Mouse (Mus musculus): Measurements from ENCODE around the gene Rtkn2. TPM values are rescaled to one million over a fixed set of nuclear protein-coding genes. Genes with fewer than 3 reads are reported as not detected.
A peak's percentile ranks its signal among the peaks of the same experiment; 100 is the strongest.

The Rtkn2 gene
- polyA plus RNA-seq, 1 experiment from 2014 or later: 14.0 TPM

DNA sequence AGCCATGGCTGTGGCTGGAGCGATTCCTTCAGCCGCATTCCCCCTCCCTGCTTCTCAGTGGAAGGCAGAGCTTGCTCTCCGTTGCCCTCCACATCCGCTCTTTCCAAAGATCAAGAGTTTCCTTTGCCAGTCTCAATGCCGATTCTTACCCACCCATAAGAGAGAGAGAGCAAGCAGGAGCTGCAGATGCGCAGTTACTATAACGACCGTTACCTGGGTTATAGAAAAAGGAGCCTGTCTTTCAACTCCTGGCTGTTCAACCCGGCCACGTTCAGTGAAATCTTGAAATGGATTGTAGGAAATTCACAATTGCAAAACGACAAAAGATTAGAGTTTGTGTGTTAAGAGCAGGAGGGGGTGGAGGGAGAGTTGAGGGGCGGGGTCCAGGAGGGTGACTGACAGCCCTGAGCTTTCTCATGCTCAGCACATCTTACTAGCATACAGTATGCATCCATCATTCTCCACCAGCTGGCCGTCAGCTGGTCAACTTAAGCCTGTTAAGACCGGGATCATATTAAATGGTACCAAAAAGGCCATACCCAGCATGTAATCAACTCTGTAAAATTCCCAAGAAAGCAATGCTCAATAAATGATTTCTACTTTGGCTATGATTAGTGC lies 72.1 kb downstream of the Rtkn2 start:
- no peaks in the 10 kb centered on the region for H3K4me1 ChIP-seq
- no peaks in the 10 kb centered on the region for H3K9me3 ChIP-seq (replicated peaks)
- H3K9ac ChIP-seq: no peak overlapping the region
- no peaks in the 10 kb centered on the region for H3K27me3 ChIP-seq
- no peak overlapping the region for H3K4me3 ChIP-seq
- no peak for ATAC-seq (ENCODE audit: low FRiP score)
- no peak overlapping the region for H3K4me2 ChIP-seq (replicated peaks)
- WGBS: 89% methylated on average over 14 of the region's 14 CpGs
- H3K27ac ChIP-seq: no peak overlapping the region
- H3K36me3 ChIP-seq: no peaks in the 10 kb centered on the region

GRCm38 (mm10) chr10:68052307-68052706 lies 72.9 kb downstream of the Rtkn2 start:
- no peaks in the 10 kb centered on the region for H3K9me3 ChIP-seq (replicated peaks)
- H3K36me3 ChIP-seq: no peaks in the 10 kb centered on the region
- H3K4me1 ChIP-seq: no peaks in the 10 kb centered on the region
- ATAC-seq (ENCODE audit: low FRiP score): no peak
- H3K9ac ChIP-seq: no peak overlapping the region
- H3K4me3 ChIP-seq: no peak overlapping the region
- H3K4me2 ChIP-seq (replicated peaks): no peak overlapping the region
- no peaks in the 10 kb centered on the region for H3K27me3 ChIP-seq
- H3K27ac ChIP-seq: no peak overlapping the region
- WGBS: 88% methylated on average over 8 of the region's 8 CpGs

GRCm38 (mm10) chr10:68054131-68054530 lies 74.8 kb downstream of the Rtkn2 start:
- Histone ChIP-seq H3K9ac (no peak overlapping the region), H3K4me1 (no peaks in the 10 kb centered on the region), H3K27me3 (no peaks in the 10 kb centered on the region), H3K4me3 (no peak overlapping the region), H3K27ac (no peak overlapping the region), H3K36me3 (no peaks in the 10 kb centered on the region), H3K9me3 (replicated peaks) (no peaks in the 10 kb centered on the region), H3K4me2 (replicated peaks) (no peak overlapping the region)
- ATAC-seq (ENCODE audit: low FRiP score): no peak
- 93% methylated on average over 5 of the region's 5 CpGs for WGBS

GRCm38 (mm10) chr10:68054706-68055105 lies 75.3 kb downstream of the Rtkn2 start:
- Histone ChIP-seq H3K4me2 (replicated peaks) (no peak overlapping the region), H3K9ac (no peak overlapping the region), H3K36me3 (no peaks in the 10 kb centered on the region), H3K27me3 (no peaks in the 10 kb centered on the region), H3K4me3 (no peak overlapping the region), H3K9me3 (replicated peaks) (no peaks in the 10 kb centered on the region), H3K4me1 (no peaks in the 10 kb centered on the region), H3K27ac (no peak overlapping the region)
- WGBS: 89% methylated on average over 6 of the region's 6 CpGs
- ATAC-seq (ENCODE audit: low FRiP score): no peak

DNA sequence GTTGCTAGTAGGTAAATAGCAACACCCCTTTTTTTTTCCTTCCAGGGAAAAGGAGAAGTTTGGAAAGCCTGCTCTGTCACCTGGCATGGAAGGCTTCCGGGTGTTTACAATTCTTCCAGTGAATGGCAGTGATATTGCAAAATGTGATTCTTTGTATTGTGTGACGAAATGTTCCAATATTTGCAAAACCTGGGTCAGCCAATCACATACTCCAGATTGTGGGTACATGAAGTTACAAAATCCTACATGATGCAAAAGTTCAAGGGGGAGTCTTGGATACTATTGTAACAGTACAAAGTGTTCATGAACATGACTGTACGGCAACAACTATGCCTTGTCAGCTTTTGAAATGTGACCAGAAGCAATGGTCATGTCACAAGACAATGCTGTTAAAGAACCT lies 78.5 kb downstream of the Rtkn2 start:
- Histone ChIP-seq H3K27me3 (no peaks in the 10 kb centered on the region), H3K4me2 (replicated peaks) (no peak overlapping the region), H3K4me3 (no peak overlapping the region), H3K27ac (no peak overlapping the region), H3K9me3 (replicated peaks) (no peaks in the 10 kb centered on the region), H3K4me1 (peaks cover 7% of the 10 kb centered on the region; the same call in 1 of the 2 replicates), H3K36me3 (no peaks in the 10 kb centered on the region), H3K9ac (no peak overlapping the region)
- ATAC-seq (ENCODE audit: low FRiP score): no peak
- WGBS: 92% methylated on average over 3 of the region's 3 CpGs

- no peak overlapping the region for H3K4me3 ChIP-seq
- no peaks in the 10 kb centered on the region for H3K9me3 ChIP-seq (replicated peaks)
- no peak for ATAC-seq (ENCODE audit: low FRiP score)
- WGBS: 87% methylated on average over 1 of the region's 1 CpGs
- peaks cover 7% of the 10 kb centered on the region; the same call in 1 of the 2 replicates for H3K4me1 ChIP-seq
- no peak overlapping the region for H3K27ac ChIP-seq
- no peaks in the 10 kb centered on the region for H3K27me3 ChIP-seq
- no peak overlapping the region for H3K9ac ChIP-seq
- no peak overlapping the region for H3K4me2 ChIP-seq (replicated peaks)
- H3K36me3 ChIP-seq: no peaks in the 10 kb centered on the region
Observed at GRCm38 (mm10) chr10:68058378-68058777, 79.0 kb downstream of the Rtkn2 start.

DNA sequence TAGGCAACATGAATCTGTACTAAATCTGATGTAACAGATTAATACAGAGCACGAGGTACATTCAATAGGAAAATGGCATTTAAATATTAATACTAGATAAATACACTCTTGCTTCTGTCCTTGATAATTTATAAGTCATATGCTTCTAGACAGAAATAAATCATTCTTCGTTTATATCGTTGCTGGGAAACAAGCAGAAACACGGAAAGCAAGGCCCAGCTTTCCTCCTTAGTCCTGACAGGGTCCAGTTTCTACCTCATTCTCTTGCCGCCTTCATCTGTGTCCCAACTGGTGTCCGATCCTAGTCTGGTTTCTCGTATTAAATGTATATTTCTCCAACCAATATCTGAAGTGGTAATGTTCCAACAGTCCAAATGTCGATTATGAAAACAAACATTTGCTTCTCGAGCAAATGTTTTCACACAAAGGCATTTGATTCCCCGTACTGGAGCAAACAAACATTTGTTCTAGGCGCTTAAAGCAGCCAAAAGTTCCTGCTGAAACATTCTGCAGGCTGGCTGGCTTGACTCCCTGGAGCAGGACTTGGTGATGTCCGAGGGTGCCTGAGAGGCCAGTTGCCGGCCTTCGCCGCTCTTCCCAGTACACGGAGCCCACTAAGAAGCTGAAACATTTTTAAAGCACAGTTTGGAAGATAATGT lies 81.3 kb downstream of the Rtkn2 start:
- ATAC-seq (ENCODE audit: low FRiP score): no peak
- no peaks in the 10 kb centered on the region for H3K9me3 ChIP-seq (replicated peaks)
- H3K4me1 ChIP-seq: peaks cover 22% of the 10 kb centered on the region
- no peak overlapping the region for H3K9ac ChIP-seq
- 65% methylated on average over 16 of the region's 16 CpGs for WGBS
- H3K27me3 ChIP-seq: no peaks in the 10 kb centered on the region
- H3K36me3 ChIP-seq: no peaks in the 10 kb centered on the region
- H3K4me2 ChIP-seq (replicated peaks): no peak overlapping the region
- H3K27ac ChIP-seq: peak overlapping the region; percentile 55; the same call in 1 of the 2 replicates
- no peak overlapping the region for H3K4me3 ChIP-seq

DNA sequence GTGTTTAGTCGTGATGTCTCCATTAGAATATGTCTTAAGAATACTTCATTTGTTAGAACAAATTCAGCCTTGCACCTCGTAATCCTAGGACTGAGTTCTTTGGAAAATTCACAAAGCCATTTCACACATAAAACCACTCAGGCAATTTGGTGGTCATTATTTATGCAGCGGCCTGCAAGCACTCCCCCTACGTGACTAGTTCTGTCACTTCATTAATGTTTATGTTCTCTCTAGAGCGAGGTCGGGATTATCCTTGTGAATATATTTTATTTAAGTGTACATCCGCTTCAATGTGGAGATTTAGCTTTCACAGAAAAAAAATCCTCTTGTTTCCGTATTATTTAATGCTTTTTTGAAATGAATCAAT lies 81.9 kb downstream of the Rtkn2 start:
- Histone ChIP-seq H3K4me2 (replicated peaks) (no peak overlapping the region), H3K36me3 (no peaks in the 10 kb centered on the region), H3K27ac (0 out of 2 replicates have a peak overlapping the region, but pooled peaks have one; percentile 55), H3K27me3 (no peaks in the 10 kb centered on the region), H3K4me3 (no peak overlapping the region), H3K9ac (no peak overlapping the region), H3K9me3 (replicated peaks) (no peaks in the 10 kb centered on the region), H3K4me1 (peaks cover 22% of the 10 kb centered on the region)
- no peak for ATAC-seq (ENCODE audit: low FRiP score)
- WGBS: 58% methylated on average over 8 of the region's 8 CpGs

GRCm38 (mm10) chr10:68063806-68064545 lies 84.6 kb downstream of the Rtkn2 start:
- Histone ChIP-seq H3K4me3 (no peak overlapping the region), H3K27me3 (no peaks in the 10 kb centered on the region), H3K4me1 (peaks cover 22% of the 10 kb centered on the region), H3K36me3 (no peaks in the 10 kb centered on the region), H3K4me2 (replicated peaks) (peak overlapping the region; percentile 19), H3K9ac (0 out of 2 replicates have a peak overlapping the region, but pooled peaks have one; percentile 4), H3K9me3 (replicated peaks) (no peaks in the 10 kb centered on the region), H3K27ac (peak overlapping the region; percentile 66)
- WGBS: 27% methylated on average over 8 of the region's 8 CpGs
- ATAC-seq (ENCODE audit: low FRiP score): 0 out of 2 replicates have a peak, but pooled peaks have one; percentile 35

GRCm38 (mm10) chr10:68064571-68064970 lies 85.2 kb downstream of the Rtkn2 start:
- Histone ChIP-seq H3K4me2 (replicated peaks) (peak overlapping the region; percentile 19; the same call in 1 of the 2 replicates), H3K9ac (no peak overlapping the region), H3K4me3 (no peak overlapping the region), H3K4me1 (peaks cover 22% of the 10 kb centered on the region), H3K27me3 (no peaks in the 10 kb centered on the region), H3K9me3 (replicated peaks) (no peaks in the 10 kb centered on the region), H3K27ac (peak overlapping the region; percentile 66), H3K36me3 (no peaks in the 10 kb centered on the region)
- ATAC-seq (ENCODE audit: low FRiP score): peak; percentile 65
- WGBS: 32% methylated on average over 10 of the region's 10 CpGs

GRCm38 (mm10) chr10:68066173-68066572 lies 86.8 kb downstream of the Rtkn2 start:
- 87% methylated on average over 5 of the region's 5 CpGs for WGBS

GRCm38 (mm10) chr10:68067961-68068360 lies 88.6 kb downstream of the Rtkn2 start:
- Histone ChIP-seq H3K27me3 (no peaks in the 10 kb centered on the region), H3K4me1 (peaks cover 15% of the 10 kb centered on the region), H3K27ac (no peak overlapping the region), H3K36me3 (no peaks in the 10 kb centered on the region), H3K4me2 (replicated peaks) (no peak overlapping the region), H3K4me3 (no peak overlapping the region), H3K9ac (no peak overlapping the region), H3K9me3 (replicated peaks) (no peaks in the 10 kb centered on the region)
- 76% methylated on average over 5 of the region's 5 CpGs for WGBS
- no peak for ATAC-seq (ENCODE audit: low FRiP score)

More at GRCm38 (mm10) chr10:68066173-68066572, 86.8 kb downstream of the Rtkn2 start:
- Histone ChIP-seq H3K36me3 (no peaks in the 10 kb centered on the region), H3K9me3 (replicated peaks) (no peaks in the 10 kb centered on the region), H3K27me3 (no peaks in the 10 kb centered on the region), H3K27ac (no peak overlapping the region), H3K4me3 (no peak overlapping the region), H3K9ac (no peak overlapping the region), H3K4me2 (replicated peaks) (no peak overlapping the region), H3K4me1 (peaks cover 16% of the 10 kb centered on the region)
- ATAC-seq (ENCODE audit: low FRiP score): no peak
